Mouse (Mus musculus) neural tube, embryonic 15.5 days (tissue): ENCODE measurements at regions not wholly inside any gene's neighbourhood (a gene's known extent, or its start where the extent isn't known, plus 50 kb on each side); places are given as distances from the start of the nearest gene placed in this dataset.
"Not testable (repeated sequence)": the region's sequence is repeated elsewhere in the genome, so short reads cannot be mapped to it uniquely, and the experiment has no call there.

ENCODE experiments used
- ATAC-seq: fragments of 200-750 bp; cut with Nextera tagmentation; 2 replicates; pipeline ENCODE4 v1.8.0; 2017; ENCODE audit warnings: mild to moderate bottlenecking, moderate TSS enrichment, moderate library complexity; ENCODE audit not compliant: low FRiP score
- H3K27ac ChIP-seq: fragments of 300-500 bp; sonication (generic); replicated peaks from 2 replicates; pipeline ENCODE4 v1.5.1; 2015; ENCODE audit warnings: mild to moderate bottlenecking, inconsistent platforms
- H3K27me3 ChIP-seq: fragments of 300-500 bp; sonication (generic); replicated peaks from 2 replicates; pipeline ENCODE4 v1.6.1; 2015; ENCODE audit warnings: inconsistent platforms
- H3K36me3 ChIP-seq: fragments of 300-500 bp; sonication (generic); 2 replicates; pipeline ENCODE4 v1.6.1; 2015; ENCODE audit warnings: inconsistent platforms
- H3K4me1 ChIP-seq: fragments of 300-500 bp; sonication (generic); 2 replicates; pipeline ENCODE4 v1.6.1; 2015; ENCODE audit warnings: inconsistent platforms
- H3K4me2 ChIP-seq: fragments of 300-500 bp; sonication (generic); 2 replicates; pipeline ENCODE4 v1.6.1; 2015; ENCODE audit warnings: inconsistent platforms, mild to moderate bottlenecking, moderate library complexity
- H3K4me3 ChIP-seq: fragments of 300-500 bp; sonication (generic); replicated peaks from 2 replicates; pipeline ENCODE4 v1.5.1; 2015; ENCODE audit warnings: mild to moderate bottlenecking, inconsistent platforms
- H3K9ac ChIP-seq: fragments of 300-500 bp; sonication (generic); replicated peaks from 2 replicates; pipeline ENCODE4 v1.6.1; 2015; ENCODE audit warnings: mild to moderate bottlenecking, inconsistent platforms
- H3K9me3 ChIP-seq: fragments of 300-500 bp; sonication (generic); replicated peaks from 2 replicates; pipeline ENCODE4 v1.6.1; 2016; ENCODE audit warnings: inconsistent platforms
- WGBS: fragments of 180-500 bp; shearing (Covaris S2); methylation state at CpG from one replicate; pipeline ENCODE4 v1.1.7; 2015; ENCODE audit warnings: mixed read lengths; 5-methylcytosine and 5-hydroxymethylcytosine counted together

GRCm38 (mm10) chr5:3141841-3142240, 199.4 kb upstream of the Cdk6 start:
- 90% methylated on average over 11 of the region's 11 CpGs for WGBS
- not testable (repeated sequence) for H3K9ac ChIP-seq, H3K36me3 ChIP-seq, H3K27me3 ChIP-seq, ATAC-seq, H3K4me2 ChIP-seq, H3K4me3 ChIP-seq, H3K9me3 ChIP-seq, H3K27ac ChIP-seq, H3K4me1 ChIP-seq

- H3K27me3 ChIP-seq, H3K4me1 ChIP-seq, H3K9ac ChIP-seq, H3K27ac ChIP-seq, H3K36me3 ChIP-seq, H3K9me3 ChIP-seq, H3K4me2 ChIP-seq, H3K4me3 ChIP-seq: not testable (repeated sequence)
- WGBS: 45% methylated on average over 10 of the region's 11 CpGs
- ATAC-seq: peak; percentile 75; the same call in 1 of the 2 replicates
These were observed 194.6 kb upstream of the Cdk6 start for GRCm38 (mm10) chr5:3146544-3147295.

GRCm38 (mm10) chr5:3149886-3150285, 191.4 kb upstream of the Cdk6 start:
- H3K4me3 ChIP-seq, H3K9ac ChIP-seq, H3K27me3 ChIP-seq, H3K27ac ChIP-seq, ATAC-seq, H3K36me3 ChIP-seq, H3K4me1 ChIP-seq, H3K9me3 ChIP-seq, H3K4me2 ChIP-seq: not testable (repeated sequence)
- 31% methylated on average over 5 of the region's 5 CpGs for WGBS

- H3K9ac ChIP-seq, ATAC-seq, H3K9me3 ChIP-seq, H3K27ac ChIP-seq, H3K27me3 ChIP-seq, H3K4me3 ChIP-seq, H3K4me2 ChIP-seq, H3K36me3 ChIP-seq, H3K4me1 ChIP-seq: not testable (repeated sequence)
- WGBS: 23% methylated on average over 4 of the region's 4 CpGs
These were observed 190.5 kb upstream of the Cdk6 start for GRCm38 (mm10) chr5:3150766-3151165.

GRCm38 (mm10) chr5:3151534-3152148, 189.6 kb upstream of the Cdk6 start:
- not testable (repeated sequence) for H3K27ac ChIP-seq, H3K36me3 ChIP-seq, H3K9ac ChIP-seq, H3K9me3 ChIP-seq, ATAC-seq, H3K27me3 ChIP-seq, H3K4me1 ChIP-seq
- 4% methylated on average over 12 of the region's 12 CpGs for WGBS
- Histone ChIP-seq H3K4me2 (peak overlapping the region; percentile 70), H3K4me3 (peak overlapping the region; percentile 40)

- Histone ChIP-seq H3K9ac (peak overlapping the region; percentile 26), H3K4me2 (peak overlapping the region; percentile 70), H3K4me3 (peak overlapping the region; percentile 40)
- not testable (repeated sequence) for H3K27me3 ChIP-seq, H3K36me3 ChIP-seq, H3K9me3 ChIP-seq, H3K4me1 ChIP-seq, H3K27ac ChIP-seq
- 21% methylated on average over 26 of the region's 26 CpGs for WGBS
- ATAC-seq: peak; percentile 87
These were observed 189.0 kb upstream of the Cdk6 start for GRCm38 (mm10) chr5:3152149-3152865.

- not testable (repeated sequence) for H3K9ac ChIP-seq, ATAC-seq, H3K27me3 ChIP-seq, H3K36me3 ChIP-seq, H3K4me3 ChIP-seq, H3K9me3 ChIP-seq, H3K4me2 ChIP-seq, H3K27ac ChIP-seq, H3K4me1 ChIP-seq
- 96% methylated on average over 2 of the region's 2 CpGs for WGBS
These were observed 175.8 kb upstream of the Cdk6 start for GRCm38 (mm10) chr5:3165511-3165910.

- not testable (repeated sequence) for H3K4me2 ChIP-seq, H3K9me3 ChIP-seq, H3K36me3 ChIP-seq, H3K4me1 ChIP-seq, H3K27me3 ChIP-seq, H3K4me3 ChIP-seq, ATAC-seq, H3K27ac ChIP-seq, H3K9ac ChIP-seq
- WGBS: 78% methylated on average over 2 of the region's 2 CpGs
These were observed 174.8 kb upstream of the Cdk6 start for GRCm38 (mm10) chr5:3166496-3166895.

- H3K36me3 ChIP-seq, H3K9me3 ChIP-seq, H3K27me3 ChIP-seq, H3K4me1 ChIP-seq, ATAC-seq, H3K4me3 ChIP-seq, H3K27ac ChIP-seq, H3K4me2 ChIP-seq, H3K9ac ChIP-seq: not testable (repeated sequence)
- WGBS: 91% methylated on average over 13 of the region's 13 CpGs
These were observed 147.7 kb upstream of the Cdk6 start for GRCm38 (mm10) chr5:3193592-3193991.

GRCm38 (mm10) chr5:3197952-3198841, 143.1 kb upstream of the Cdk6 start:
- Histone ChIP-seq H3K27ac (no peak overlapping the region), H3K9ac (no peak overlapping the region), H3K4me3 (no peak overlapping the region), H3K4me2 (no peak overlapping the region), H3K36me3 (no peaks in the 10 kb centered on the region), H3K27me3 (no peaks in the 10 kb centered on the region), H3K9me3 (no peaks in the 10 kb centered on the region), H3K4me1 (no peaks in the 10 kb centered on the region)
- 62% methylated on average over 16 of the region's 16 CpGs for WGBS
- no peak for ATAC-seq

GRCm38 (mm10) chr5:3198869-3199550, 142.3 kb upstream of the Cdk6 start:
- not testable (repeated sequence) for ATAC-seq, H3K9me3 ChIP-seq, H3K9ac ChIP-seq, H3K36me3 ChIP-seq, H3K4me2 ChIP-seq, H3K4me3 ChIP-seq, H3K4me1 ChIP-seq, H3K27me3 ChIP-seq, H3K27ac ChIP-seq
- 77% methylated on average over 7 of the region's 7 CpGs for WGBS
